Mouse (Mus musculus) hindlimb bud, embryonic 11.5 days (tissue): ENCODE data around the gene Matn4.

ENCODE experiments used
- DNase-seq: peaks from one replicate; pipeline ENCODE4 v3.0.0-alpha.2; 2012; ENCODE audit warnings: low read depth, low spot score; ENCODE audit errors: extremely low spot score

The Matn4 gene

GRCm38 (mm10) chr2:164436215-164436913, 31.4 kb upstream of the Matn4 start:
- DNase-seq = no peak

DNA sequence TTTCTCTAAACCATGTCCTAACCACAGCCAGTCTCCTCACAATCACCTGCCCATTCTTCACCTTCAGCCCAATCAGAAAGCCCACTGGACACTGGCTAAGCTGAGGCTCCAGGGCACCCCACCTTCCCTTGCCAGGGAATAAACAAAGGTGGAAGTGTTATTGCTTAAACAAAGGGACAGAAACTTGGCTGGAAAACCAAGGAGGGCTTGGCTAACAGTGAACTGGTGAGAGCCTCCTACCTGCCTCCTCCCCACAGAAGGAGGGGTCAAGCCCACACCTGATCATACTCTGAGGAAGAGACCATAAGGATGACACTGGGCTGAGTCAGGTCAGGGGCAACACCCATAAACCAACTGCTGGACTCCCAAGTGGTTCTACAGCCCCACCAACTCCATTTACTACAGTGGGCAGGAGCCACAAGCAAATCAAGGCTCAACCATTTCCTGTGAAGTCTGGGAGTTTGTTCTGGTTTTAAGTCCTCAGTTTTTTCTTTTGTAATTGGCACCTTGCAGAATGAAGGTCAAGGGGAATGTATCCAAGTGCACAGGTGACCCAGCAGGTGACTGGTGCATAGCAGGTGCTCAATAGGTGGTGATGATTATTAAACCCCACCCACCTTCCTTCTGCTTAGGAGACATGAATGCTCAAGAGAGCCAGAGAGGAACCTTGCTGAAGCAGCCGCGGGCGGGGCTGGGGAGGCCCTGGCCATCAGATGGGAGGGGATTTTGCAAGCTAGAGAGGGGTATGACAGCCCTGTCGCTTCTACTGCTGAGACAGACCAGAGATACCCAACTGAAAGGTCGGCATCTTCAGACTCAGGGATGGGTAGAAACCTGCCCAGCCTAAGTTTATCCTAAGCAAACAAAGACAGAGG, 30.5 kb upstream of the Matn4 start:
- DNase-seq = no peak

- DNase-seq = no peak
Observed at GRCm38 (mm10) chr2:164434681-164435080, 29.7 kb upstream of the Matn4 start.

DNA sequence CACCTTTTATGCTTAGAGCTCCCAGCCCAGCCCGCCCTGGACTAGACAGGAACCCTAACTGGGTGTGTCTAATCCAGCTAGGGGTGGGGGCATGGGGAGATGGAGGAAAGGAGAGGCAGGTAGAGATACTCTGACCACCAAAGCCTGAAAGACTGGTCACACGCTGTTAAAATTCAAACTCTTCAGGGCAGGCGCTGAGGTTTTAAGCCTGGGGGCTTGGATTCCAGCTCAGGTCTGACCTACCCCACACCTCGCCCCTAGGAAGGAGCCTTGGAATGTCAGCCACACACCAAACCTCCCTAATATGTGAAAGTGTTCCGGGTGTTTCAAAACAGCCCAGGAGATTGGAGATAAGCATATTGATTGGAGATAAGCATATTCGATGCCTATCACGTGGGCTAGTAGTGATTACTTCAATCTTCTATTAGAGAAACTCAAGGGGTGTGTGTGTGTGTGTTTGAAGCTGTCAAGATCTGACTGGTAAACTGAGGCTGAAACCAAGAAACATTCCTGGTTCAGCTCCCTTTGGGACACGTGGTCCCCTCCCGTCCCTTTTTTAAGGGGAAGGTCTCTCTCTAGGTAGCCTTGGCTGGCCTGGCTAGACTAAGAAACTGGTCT, 28.4 kb upstream of the Matn4 start:
- DNase-seq = no peak

DNA sequence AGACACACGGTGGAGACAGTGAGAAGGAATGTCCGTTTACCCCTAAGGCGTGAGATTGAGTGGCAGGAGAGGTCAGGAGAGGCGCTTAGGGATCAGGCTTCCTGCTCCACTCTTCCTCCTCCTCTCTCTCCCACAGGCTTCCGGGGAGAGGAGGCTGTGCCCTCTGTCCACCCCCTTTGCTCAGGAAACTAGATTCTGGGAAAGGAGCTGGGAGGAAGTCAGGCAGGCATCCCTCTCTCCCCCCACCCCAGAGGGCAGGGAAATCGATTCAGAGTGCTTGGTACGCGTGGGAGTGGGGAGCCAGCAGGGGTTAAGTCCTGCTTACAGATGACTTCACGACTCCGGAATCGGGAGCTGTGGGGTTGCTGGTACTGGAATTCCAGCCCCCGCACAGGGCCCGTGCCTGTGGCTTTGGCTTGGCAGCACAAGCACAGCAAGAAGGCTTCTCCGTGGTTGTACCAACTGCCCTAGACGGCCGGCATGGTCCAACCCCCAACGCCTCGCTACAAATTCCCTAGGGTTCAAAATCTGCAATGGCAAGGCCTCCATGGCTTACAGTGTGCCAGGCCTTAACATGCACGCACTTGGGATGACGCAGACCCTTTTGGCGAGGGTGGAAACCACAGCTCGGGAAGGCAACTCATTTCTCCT, 27.7 kb upstream of the Matn4 start:
- DNase-seq = no peak

DNA sequence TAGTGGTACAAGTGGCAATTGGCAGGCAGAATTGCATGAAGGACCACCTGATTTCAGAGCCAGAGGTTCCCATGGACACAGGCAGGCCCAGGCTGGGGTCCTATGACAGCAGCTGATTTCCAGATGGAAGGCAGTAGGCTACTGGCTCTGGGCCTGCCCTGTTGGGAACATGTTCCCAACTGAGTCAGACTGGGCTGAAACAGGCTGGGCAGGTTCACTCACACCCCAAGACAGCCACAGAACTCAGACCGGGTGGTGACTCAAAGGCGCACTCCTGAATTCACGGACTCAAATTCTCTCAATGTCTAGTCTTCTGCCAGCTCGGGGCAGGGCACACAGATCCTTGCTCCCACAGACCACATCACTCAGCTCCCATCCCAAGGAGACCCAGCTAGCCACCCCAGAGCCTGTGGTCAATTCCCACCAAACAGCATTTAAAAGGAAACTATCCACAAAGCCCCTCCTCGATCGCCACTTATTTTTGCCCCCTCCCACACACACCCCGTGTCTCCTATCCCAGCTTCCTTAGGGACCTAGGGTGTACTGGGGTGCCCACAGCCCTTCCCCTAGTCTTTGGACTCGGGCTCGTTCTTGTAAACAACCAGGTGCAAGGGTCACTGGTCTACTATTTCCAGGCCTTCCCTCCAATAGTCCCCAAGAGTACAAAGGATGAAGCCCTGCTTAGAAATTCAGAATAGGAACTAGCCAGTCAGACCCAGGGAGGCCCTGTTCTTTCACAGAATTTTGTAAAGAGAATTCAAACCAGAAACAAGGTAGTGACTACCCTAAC, 26.9 kb upstream of the Matn4 start:
- no peak for DNase-seq

DNA sequence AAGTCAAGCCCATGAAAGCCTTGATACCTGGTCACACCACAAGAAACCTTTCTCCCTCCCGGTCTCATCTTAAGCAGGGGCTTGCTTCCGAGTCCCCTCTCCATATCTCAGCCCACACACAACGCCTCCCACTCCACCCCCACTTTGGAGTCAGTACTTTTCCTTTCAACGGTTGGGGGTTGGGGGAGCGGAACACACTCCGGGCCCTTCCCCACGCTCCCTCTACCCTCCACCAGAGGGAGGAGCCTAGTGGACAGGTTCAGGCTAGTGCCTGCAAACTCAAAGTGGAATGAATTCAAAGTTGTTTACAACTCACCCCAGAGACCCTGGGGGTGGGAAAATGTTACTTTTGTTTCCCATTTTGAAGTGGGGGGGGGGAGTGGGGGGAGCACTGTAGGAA, 25.7 kb upstream of the Matn4 start:
- no peak for DNase-seq

DNA sequence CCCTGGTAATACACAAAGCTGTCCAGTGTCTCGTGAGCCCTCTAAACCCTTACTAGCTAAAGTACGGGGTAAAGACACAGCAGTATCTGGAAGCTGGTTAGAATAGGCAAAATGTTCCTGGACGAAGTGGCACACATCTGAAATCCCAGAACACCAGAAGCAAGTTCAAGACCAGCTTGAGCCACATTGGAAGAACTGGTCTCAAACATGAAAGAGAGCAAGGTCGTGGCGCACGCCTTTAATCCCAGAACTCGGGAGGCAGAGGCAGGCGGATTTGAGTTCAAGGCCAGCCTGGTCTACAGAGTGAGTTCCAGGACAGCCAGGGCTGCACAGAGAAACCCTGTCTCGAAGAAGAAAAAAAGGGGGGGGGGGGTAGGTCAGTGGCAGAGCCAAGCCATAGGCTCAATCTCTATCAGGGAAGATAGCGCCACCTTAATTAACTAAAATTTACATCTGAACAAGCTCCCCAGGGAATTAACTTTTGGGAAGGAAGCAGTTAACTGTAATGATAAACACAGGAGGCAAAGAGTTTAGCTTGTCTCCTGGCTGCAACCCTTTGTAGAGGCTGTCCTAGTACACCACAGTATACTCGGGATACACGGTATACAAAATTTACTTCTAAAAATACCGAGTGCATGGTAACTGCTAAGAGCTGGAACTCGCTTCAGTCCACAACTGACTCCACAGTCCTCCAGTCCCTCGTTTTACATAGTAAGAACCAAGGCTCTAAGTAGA, 25.1 kb upstream of the Matn4 start:
- DNase-seq = no peak

DNA sequence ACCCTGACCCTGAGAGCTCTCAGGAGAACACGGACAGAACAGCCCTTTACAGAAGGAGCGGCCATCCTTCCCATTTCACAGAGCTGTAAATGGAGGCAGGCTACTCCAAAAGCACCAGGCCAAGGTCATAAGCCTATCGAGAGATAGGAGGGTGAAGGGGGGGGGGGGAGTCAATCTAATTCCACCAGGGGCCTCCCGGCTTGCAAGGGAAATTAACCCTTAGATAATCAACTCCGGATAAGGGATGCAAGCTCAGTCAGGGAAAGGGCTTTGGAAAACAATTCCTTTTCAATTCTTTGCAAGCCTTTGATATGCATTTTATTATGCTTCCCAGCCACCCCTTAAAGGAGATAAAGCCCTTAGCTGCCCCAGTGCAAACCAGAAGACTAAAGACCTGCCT, 23.5 kb upstream of the Matn4 start:
- DNase-seq = no peak

DNA sequence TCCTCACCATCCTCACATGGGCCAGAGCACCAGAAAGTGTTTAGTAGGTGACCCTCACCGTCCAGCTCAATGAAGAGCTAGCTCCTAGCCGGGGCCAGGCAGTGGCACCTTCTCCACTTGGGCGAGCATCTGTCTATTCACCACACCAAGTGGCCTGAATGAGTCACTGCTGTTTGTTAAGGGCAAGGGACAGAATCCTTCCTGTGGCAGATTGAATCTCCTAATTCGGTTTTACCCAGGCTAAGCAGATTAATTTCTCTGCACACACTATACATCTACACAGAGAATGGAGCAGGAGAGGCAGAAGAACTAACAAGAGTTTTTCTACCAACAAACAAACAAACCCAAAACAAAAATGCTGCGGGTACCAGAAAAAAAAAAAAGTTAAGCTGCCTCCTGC, 22.0 kb upstream of the Matn4 start:
- no peak for DNase-seq

DNA sequence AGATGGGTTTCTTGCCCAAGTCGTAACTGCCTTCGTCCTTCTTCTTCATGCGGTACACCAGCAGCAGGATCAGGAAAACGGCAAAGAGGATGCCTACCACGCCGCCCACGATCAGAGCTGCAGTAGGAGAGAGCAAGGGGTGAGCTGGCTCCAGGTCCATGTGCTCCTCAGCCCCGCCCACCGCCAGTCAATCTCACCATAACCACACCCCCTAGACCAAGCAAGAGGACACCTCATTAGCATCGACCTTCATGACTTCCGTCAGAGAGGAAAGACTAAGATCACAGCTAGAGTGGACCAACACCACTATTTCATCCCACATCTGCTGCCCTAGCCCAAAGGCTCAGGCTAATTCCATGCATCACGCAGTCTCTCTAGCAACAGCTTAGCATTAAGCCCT, 21.2 kb upstream of the Matn4 start:
- no peak for DNase-seq

DNA sequence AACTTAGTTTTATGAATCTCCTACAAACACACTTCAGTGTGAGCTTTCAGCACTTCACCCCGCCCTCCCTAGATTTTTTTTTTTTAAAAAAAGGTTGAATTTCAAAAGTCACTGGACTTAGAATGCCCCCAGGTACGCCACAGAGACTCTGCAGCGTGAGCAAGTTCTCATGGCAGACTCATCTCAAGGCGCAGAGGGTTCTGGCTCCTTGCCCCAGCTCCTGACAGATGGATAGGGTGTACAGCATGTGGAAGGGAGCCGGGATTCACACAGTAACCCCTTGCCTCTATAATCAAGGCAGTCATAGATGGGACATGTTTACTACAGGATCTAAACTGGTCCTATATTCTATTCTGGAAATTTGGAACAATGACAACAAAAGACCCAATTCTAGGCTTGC, 20.4 kb upstream of the Matn4 start:
- no peak for DNase-seq

DNA sequence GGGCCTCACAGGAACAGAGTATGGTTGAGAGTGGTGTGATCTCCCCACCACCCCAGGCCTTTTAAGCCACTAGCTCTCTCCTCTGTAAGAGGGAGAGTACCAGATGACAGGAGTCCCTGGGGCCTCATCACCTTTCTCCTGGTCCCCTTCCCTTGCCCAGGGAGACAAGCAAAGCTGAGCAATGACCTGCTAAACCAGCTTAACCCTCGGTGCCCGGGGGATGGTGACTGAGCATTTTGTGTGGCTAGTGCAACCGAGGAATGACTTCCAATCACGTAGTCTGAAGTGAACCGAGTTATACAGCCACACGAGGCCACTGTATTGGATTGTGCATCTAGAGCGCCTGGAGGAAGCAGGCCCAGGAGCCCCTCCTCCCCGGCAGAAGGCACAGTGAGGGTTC, 19.4 kb upstream of the Matn4 start:
- DNase-seq = no peak

DNA sequence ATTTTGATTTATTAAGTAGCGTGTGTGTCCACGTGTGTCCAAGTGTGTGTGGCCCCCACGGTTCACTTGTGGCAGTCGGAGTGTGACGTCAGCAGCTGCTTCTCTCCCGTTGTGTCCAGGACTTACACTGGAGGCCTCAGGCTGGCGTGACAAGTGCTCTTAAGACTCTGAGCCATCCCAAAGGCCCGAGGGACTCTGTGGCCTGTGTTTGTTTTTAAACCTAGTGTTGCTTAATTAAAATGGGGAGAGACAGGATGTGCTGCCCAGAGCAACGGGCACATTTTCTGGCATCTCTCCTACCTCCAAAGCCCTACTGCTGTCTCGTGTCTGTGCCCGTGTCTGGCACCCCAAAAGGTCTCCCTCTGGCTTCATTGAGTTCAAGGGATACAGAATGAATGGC, 18.5 kb upstream of the Matn4 start:
- DNase-seq = no peak

DNA sequence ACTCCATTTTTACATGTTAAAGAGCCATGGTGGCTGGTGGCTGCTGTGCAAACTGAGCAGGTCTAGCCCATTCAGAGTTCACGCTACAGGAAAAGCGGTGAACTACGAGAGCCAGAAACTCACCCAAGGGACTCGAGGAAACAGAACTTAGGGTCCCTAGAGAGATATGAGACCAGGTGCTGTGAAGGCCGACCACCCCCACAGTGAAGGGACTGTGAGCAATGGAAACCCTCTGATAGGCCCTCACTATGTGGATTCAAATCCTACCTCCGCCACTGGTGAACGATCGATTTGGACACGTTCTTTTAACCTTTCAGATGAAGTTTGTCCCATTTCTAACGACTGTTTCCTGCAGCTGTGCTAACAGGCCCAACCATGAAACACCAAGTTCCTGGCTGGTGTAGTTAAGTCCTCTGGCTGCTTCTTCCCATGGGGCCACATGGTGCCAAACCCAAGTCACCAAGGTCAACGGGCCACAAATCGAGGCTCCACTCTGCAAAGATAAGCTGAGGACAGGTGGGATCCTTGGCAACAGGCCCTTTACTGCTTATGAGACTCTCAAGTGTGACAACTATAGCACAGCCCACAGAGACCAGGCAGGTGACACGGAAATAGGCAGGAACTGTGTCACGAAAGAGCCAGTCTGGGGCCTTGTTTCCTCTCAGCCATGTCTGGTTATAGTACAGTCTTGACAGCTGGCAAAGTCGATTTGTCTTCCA, 17.9 kb upstream of the Matn4 start:
- no peak for DNase-seq

DNA sequence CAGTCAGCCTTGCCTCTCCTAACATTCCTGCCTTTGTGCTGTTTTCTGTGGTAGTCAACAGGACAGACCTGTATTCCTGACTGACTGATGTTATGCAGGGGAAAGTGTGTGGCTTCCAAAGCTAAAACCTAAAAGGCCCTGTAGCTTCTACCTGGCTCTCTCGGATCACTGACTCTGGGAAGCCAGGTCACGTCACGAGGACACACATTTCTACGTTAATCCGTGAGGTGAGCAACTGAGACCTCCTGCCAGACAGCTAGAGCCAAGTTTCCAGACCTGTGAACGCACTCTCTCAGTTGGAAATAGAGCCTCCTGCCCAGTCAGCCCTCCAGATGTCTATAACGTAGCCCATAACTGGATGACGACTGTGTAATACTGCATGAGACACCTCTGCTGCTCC, 17.0 kb upstream of the Matn4 start:
- no peak for DNase-seq

DNA sequence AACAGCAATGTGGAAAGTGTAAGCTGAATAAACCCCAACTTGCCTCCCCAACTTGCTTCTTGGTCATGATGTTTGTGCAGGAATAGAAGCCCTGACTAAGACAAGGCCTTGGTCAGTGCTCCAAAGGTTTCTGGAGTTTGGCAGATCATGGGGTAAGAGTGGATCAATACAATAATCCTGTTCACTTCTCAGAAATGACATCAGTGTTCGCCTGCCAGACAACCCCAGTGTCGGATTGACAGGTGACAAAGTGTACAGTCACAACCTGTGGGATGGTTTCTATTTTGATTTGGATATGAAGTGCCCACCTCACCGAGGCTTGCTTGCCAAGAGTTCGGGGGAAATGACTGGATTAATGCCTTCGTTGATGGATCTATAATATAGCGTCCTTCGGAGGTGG, 16.3 kb upstream of the Matn4 start:
- DNase-seq = no peak

DNA sequence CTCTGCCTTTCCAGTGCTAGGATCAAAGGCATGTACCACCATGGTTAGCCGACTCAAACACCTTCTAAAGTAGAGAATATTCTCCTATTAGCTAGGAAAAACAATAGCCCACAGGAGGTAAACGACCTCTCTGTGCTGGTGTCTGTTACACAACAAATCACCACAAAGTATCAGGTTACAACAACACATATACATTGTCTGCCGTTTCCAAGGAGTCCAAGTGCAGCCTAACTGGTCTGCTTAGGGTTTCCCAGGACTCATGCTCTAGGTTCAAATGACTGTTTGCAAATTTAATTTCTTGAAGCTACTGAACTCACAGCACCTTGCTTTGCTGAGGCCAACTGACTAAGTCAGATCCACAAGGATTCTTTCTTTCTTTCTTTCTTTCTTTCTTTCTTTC, 14.5 kb upstream of the Matn4 start:
- DNase-seq = no peak

DNA sequence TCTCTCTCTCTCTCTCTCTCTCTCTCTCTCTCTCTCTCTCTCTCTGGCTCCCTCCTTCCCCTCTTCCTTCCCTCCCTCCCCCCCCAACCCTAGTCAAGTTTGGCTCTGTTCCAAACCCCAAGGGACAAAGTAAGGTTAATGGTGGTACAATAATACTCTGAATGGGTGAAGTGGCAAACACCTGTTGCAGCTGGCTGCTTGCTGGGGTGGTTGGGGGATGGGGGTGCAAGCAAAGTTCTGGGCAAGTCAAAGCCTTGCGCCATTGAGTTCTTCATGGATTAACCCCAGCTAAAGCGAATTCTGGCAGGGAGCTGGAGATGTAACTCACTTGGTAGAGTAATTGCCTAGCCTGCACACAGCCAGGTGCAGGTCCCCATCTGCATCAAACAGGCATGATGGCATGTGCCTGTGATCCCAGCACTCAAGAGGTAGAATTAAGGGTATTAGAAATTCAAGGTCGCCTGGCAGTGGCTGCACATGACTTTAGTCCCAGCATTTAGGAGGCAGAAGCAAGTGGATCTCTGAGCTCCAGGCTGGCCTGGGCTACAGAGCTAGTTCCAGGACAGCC, 13.4 kb upstream of the Matn4 start:
- DNase-seq = no peak
